Mouse (Mus musculus): ENCODE data around the gene Rhou.
A peak's percentile ranks its signal among the peaks of the same experiment; 100 is the strongest.
"Not testable (repeated sequence)": the region's sequence is repeated elsewhere in the genome, so short reads cannot be mapped to it uniquely, and the experiment has no call there.

The Rhou gene

GRCm38 (mm10) chr8:123653308-123653993 is at the start of gene Rhou:
Gene Rhou (plus strand): TSS chr8:123653929.
- peak; percentile 96 for DNase-seq

DNA sequence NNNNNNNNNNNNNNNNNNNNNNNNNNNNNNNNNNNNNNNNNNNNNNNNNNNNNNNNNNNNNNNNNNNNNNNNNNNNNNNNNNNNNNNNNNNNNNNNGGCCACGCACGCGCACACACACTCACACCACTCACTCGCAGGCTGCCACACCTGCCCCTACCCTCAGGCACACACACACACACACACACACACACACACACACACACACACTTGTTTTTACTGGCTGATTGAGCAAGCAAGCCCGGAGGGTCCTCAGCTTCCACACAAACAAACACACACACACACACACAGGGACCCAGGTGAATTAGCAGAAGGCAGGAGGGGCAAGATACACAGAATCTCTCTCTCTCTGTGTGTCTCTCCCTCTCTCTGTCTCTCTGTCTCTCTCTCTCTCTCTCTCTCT is 41.1 kb upstream of the Rhou start:
- not testable (repeated sequence) for DNase-seq

DNA sequence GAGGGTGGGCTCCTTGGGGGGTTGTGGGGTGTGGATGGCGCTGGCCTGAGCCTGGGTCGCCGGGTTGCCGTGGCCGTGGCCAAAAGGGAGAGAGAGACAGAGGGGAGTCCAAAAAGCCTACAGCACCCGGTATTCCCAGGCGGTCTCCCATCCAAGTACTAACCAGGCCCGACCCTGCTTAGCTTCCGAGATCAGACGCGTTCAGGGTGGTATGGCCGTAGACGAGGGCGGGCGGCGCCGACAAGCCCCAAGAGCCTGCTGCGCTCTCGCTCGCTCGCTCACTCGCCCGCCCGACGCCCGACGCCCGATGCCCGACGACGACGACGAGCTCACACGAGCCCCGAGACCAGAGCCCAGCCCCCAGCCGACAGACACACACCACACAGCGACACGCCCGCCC is 30.2 kb upstream of the Rhou start:
- not testable (repeated sequence) for DNase-seq

DNA sequence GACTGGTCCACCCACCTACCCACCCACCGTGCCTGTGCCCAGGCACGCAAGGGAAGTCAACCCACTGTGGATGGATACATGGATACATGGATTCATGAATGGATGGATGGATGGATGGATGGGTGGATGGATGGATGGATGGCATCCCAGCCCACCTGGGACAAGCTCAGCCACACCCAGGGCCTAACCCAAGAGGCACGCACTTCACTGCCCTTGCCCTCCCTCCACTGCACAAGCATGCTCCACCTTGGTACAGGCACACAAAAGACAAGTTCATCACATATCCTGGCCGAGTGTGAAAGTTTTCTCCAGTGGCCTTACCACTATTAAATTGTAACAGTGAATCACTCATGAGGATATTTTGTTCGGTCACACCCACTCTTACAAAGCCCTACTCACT is 29.5 kb upstream of the Rhou start:
- no peak for DNase-seq

DNA sequence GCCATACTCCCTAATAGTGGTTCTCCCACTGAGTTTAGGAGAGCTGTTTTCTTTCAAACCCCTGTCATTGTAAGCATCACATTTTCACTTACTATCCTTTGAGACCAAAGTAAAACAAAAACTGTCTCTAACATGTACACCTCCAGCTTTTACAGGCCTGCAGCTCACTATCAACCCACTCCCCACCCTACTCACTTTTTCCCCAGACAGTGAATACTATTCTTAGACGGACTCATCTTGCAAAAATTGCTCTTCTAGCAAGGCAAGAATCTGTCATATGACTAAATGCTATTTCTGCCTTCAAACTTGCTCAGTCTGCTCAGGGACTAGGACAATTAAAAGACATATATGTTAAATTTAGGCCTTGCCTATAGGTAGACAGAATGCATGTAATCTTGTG is 29.0 kb upstream of the Rhou start:
- no peak for DNase-seq

- DNase-seq = no peak
Measured at GRCm38 (mm10) chr8:123625717-123626116, 28.0 kb upstream of the Rhou start.

DNA sequence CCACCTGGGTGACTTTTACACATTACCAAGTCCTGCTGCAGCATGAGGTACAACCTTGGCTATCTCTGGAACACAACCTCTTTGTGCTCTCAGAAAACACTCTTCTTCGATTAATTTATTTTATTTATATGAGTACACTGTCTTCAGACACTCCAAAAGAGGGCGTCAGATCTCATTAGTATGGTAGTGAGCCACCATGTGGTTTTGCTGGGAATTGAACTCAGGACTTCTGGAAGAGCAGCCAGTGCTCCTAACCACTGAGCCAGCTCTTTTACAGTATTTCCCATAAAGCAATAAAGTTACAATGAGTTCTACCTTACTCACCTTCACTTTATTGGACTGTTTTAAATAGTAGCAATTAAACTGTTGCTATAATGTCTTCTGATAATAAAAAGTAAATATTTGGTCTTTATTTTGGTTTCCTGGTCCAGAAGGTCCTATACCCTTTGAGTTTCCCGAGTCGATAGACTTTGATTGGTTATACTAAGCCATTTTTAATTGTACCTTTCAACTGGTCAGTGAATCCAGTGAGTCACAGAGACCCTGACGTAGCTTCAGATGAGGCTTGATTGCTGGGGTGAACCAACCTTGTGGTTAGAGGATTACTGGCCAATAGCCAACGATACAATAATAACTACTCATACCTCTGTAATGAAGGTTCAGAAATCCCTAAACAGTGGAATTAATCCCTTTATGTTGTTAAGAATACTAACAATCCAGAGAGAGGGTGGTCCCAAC is 26.1 kb upstream of the Rhou start:
- no peak for DNase-seq

DNA sequence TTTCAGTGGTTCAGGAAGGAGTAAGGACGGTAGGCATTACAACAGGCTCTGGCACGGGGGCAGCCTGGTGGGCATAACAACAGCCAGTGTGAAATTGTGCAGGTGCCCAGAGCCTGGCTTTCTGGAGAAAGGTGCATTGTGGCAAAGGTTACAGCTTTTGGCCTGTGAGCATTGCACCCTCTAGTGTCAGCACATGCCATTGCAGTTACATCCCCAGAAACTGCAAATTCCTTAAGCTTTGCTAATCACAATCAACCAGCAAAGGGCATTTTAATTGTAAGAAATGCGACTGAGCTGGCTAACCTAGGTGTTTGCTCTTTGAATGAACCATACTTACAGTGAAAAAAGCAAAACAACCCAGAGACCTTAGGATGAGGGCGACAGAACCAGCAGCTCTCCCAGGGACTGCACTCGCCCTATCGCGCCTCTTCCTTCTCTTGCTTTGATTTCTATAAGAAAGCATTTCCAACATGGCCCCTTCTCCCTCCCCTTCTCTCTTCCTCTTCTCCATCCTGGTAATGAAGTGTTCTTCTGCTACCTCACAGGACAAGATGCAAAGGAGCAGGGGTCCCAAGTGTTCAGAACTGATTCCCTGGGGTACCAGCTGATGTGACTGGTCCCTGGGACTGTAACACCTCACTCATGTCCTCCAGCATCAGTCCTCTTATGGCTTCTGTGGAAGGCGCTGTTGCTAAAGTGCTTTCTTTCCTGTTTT is 25.3 kb upstream of the Rhou start:
- peak; percentile 25 for DNase-seq

- DNase-seq = peak; percentile 83
Measured at GRCm38 (mm10) chr8:123628968-123629755, 24.6 kb upstream of the Rhou start.

- no peak for DNase-seq
Measured at GRCm38 (mm10) chr8:123630058-123630457, 23.7 kb upstream of the Rhou start.

DNA sequence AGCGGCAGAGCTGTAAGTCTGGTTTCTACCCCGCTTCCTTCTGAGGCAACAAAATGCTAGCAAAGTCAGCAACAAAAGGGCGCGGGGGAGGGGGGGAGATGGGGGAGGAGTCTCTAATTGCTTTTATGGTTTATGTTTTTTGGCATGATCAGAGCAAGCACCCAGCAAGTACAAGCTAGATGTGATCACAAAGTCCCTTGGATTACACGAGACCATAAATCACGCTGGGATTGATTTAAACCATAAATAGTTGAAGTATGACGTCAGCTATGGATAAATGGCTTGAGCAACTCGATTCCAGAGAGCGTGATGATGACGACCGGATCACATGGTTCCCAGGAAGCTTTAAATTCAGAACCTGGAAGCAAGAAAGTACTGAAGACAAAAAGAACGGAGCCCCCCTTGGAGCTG is 22.9 kb upstream of the Rhou start:
- DNase-seq = no peak

DNA sequence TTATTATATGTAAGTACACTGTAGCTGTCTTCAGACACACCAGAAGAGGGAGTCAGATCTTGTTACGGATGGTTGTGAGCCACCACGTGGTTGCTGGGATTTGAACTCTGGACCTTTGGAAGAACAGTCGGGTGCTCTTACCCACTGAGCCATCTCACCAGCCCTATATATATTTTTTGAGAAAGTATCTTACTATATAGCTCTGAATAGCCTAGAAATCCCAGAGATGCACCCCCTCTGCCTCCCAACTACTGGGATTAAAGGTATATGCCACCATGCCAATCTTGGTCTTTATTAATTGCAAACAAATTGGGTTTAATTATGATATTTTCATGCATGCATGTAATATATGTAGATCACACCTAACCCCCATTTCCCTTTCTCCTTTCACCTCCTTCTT is 22.0 kb upstream of the Rhou start:
- not testable (repeated sequence) for DNase-seq

- no peak for DNase-seq
Measured at GRCm38 (mm10) chr8:123632257-123632656, 21.5 kb upstream of the Rhou start.

GRCm38 (mm10) chr8:123633801-123634200 is 19.9 kb upstream of the Rhou start:
- no peak for DNase-seq

GRCm38 (mm10) chr8:123634395-123635131 is 19.2 kb upstream of the Rhou start:
- DNase-seq = no peak

DNA sequence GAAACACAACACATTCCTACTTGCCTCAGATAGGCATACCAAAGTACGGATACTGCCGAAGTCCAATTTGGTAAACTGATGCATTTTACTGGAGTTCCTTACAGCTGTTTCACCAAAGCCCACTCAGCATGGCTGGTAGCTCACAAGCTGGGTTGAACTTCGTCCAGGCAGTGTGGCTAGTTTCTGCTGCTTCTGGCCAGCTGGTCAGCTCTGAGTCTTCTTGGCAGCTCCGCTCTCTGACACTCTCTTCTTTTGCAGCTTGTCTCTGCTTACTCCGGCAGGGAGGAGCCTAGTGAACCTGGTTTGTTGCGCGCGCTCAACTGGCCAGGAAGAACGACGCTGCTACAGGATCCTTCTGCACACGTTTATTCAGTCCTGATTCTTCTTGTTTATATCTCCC is 18.1 kb upstream of the Rhou start:
- DNase-seq = no peak

DNA sequence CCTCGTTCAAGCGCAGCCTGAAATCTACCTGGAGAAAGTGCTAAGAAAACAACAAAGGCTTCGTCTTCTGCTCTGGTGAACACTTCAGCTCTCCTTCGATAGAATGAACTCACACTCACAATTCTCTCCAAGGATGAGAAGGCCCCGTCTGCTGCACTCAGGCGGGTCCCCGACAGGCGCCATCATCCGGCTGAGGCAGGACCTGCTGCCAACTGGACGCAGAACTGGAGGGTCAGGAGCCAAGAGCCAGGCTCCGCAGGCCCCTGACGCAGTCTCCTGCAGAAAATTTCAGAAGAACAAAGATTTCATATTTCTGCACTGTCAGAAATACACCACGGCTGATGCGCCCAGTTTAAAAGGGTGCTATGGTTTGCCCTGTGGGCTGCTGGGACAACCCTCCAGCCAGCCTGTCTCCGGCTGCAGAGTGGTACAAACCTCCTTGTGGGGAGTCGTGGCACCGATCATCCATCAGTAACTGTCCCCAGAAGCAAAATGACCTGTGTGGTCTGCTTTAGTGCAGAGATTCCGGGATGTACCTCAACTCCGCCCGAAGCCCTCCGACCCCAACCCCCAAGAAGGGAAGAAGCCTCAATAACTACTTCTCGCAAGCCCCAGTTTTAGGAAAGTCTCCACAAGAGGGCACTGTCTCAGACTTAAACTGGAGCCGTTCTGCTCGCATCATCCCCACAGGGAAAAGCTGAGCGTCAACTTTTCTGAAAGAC is 10.2 kb upstream of the Rhou start:
- DNase-seq = peak; percentile 67

- DNase-seq = no peak
Measured at GRCm38 (mm10) chr8:123645229-123645628, 8.5 kb upstream of the Rhou start.

DNA sequence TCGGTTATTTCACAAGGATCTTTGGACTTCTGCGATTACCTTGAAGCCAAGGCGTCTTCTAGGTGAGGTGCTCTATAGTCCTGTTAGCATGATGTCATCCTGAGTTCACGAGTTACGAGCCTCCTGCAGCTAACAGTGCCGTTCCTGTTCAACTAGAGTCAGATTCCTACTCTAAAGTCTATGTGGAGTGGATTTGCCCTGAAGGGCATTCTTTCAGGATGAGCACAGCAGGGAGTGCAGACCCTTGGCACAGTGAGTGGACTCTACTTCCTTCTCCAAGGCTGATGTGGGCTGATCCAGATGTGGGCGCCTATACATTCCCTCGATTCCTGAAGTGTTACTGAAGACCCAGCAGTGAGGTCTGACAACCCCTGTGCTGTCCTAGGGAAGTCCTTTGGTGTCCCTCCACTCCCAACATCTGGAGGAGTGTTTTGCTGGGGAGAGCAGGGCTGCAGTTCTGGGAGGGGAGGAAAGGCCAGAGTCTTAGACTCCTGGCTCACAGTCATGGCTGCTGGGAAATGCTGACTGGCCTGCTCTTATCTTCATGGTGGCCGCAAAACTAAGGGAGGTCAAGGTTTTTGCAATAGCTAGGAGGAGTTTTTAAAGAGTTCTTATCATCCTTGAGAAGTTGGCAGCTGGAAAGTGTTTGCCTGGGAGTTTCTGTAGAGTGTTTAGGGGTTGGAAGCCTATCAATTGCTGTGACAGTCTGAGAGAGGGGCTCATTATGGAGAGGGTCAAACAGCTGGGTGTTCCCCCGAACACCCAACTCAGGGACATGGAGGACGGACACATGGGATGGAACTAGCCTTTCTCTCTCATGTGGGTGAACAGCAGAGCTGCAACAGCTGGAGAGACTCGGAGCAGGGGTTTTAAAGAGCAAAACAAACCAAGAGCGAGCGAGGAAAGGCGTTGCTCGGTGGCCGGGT is 5.2 kb upstream of the Rhou start:
- no peak for DNase-seq

DNA sequence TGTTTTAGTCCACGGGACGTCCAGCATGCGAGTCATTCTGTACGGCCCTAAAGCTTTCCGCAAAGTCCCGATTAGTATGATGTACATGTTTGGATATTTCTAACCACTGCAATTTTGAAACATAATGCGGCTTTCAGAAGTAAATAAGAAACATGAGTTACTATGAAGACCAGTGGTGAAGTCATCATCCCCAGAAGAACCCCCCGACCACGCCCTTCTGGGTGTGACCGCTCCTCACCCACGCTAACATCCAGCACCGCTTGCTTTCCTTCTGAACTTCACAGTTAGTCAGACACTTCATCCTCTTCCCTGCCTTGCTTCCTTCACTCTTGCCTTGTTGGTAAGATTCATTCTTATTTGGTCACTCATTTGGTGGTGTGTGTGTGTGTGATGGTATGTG is 4.2 kb upstream of the Rhou start:
- DNase-seq = no peak
